Mouse (Mus musculus) monocyte, adult 2 months (primary cell): Measurements from ENCODE around the gene Utrn.

Experiments used
- DNase-seq, 2 experiments: peaks; one replicate each; pipeline ENCODE4 v3.0.0; 2022; ENCODE audit warnings: low spot score in 2 of 2, low read depth in 1 of 2

Gene Utrn

GRCm38 (mm10) chr10:12339704-12340558 is 529.2 kb downstream of the Utrn start:
- no peak for DNase-seq

- no peak for DNase-seq
These were observed 530.0 kb downstream of the Utrn start for GRCm38 (mm10) chr10:12339005-12339703.
